Mouse (Mus musculus) brain, embryonic 14.5 days (tissue): ENCODE results near the gene Wnt10b.

Source experiments
- CTCF ChIP-seq: fragments of 200-500 bp; IDR thresholded peaks from 2 replicates; pipeline ENCODE4 v1.5.1; 2012; ENCODE audit warnings: inconsistent platforms, mild to moderate bottlenecking, moderate library complexity, borderline replicate concordance; ENCODE audit not compliant: insufficient read depth, insufficient read length; ENCODE audit errors: extremely low read depth
- POLR2A ChIP-seq: fragments of 200-500 bp; IDR thresholded peaks from 2 replicates; pipeline ENCODE4 v1.6.1; 2012; ENCODE audit warnings: mild to moderate bottlenecking, inconsistent platforms, borderline replicate concordance; ENCODE audit not compliant: poor library complexity, insufficient read depth, insufficient read length, severe bottlenecking; ENCODE audit errors: extremely low read depth

GRCm38 (mm10) chr15:98733370-98733769, 44.6 kb downstream of the Wnt10b start:
- no peak for TF ChIP-seq CTCF
- TF ChIP-seq POLR2A = no peak
